Mouse (Mus musculus): ENCODE results near the gene Nme9. TPM values are rescaled to one million over a fixed set of nuclear protein-coding genes. Genes with fewer than 3 reads are reported as not detected.

The Nme9 gene
- total and polyA plus RNA-seq, 3 experiments = 1.7 TPM; not detected in 2

- Histone ChIP-seq H3K36me3 (ENCODE audit: control insufficient read depth, insufficient read depth, low read length) (no peaks in the 10 kb centered on the region), H3K9ac (ENCODE audit: low read depth, low read length) (no peak overlapping the region), H3K27ac (no peak overlapping the region), H3K4me3 (no peak overlapping the region), H3K4me1 (ENCODE audit: control insufficient read depth, insufficient read depth, low read length) (no peaks in the 10 kb centered on the region), H3K79me2 (replicated peaks; ENCODE audit: control insufficient read depth, insufficient read depth, low read length) (no peaks in the 10 kb centered on the region), H3K27me3 (ENCODE audit: control insufficient read depth, insufficient read depth, low read length) (no peaks in the 10 kb centered on the region)
- WGBS = 48% methylated on average over 11 of the region's 11 CpGs
- DNase-seq = no peak
- intact Hi-C loops (cut with DNase I) = no loop called here
- TF ChIP-seq CTCF (IDR thresholded peaks at IDR 0.05) (no peak), POLR2A (IDR thresholded peaks at IDR 0.05; ENCODE audit: insufficient read depth, low read depth, low read length) (no peak), EP300 (IDR thresholded peaks at IDR 0.05; ENCODE audit: insufficient read depth, low read depth, low read length) (no peak)
Observed at GRCm38 (mm10) chr9:99428601-99429331, 22.5 kb upstream of the Nme9 start.

GRCm38 (mm10) chr9:99429845-99430244, 21.4 kb upstream of the Nme9 start:
- TF ChIP-seq EP300 (IDR thresholded peaks at IDR 0.05; ENCODE audit: insufficient read depth, low read depth, low read length) = no peak
- TF ChIP-seq POLR2A (IDR thresholded peaks at IDR 0.05; ENCODE audit: insufficient read depth, low read depth, low read length) = no peak
- TF ChIP-seq CTCF (IDR thresholded peaks at IDR 0.05) = no peak
- Histone ChIP-seq H3K27ac (no peak overlapping the region), H3K9ac (ENCODE audit: low read depth, low read length) (no peak overlapping the region), H3K27me3 (ENCODE audit: control insufficient read depth, insufficient read depth, low read length) (no peaks in the 10 kb centered on the region), H3K79me2 (replicated peaks; ENCODE audit: control insufficient read depth, insufficient read depth, low read length) (no peaks in the 10 kb centered on the region), H3K4me1 (ENCODE audit: control insufficient read depth, insufficient read depth, low read length) (peaks cover 2% of the 10 kb centered on the region), H3K36me3 (ENCODE audit: control insufficient read depth, insufficient read depth, low read length) (no peaks in the 10 kb centered on the region), H3K4me3 (no peak overlapping the region)
- no peak for DNase-seq
- intact Hi-C loops (cut with DNase I) = loop anchor here (10.0 kb wide), 1 partner anchor 285 kb away; the partner anchor contains the start of gene Pik3cb
- WGBS = 86% methylated on average over 3 of the region's 3 CpGs

- WGBS = 76% methylated on average over 6 of the region's 6 CpGs
- no peak for DNase-seq
- intact Hi-C loops (cut with DNase I) = loop anchor here (10.0 kb wide), 1 partner anchor 286 kb away; the partner anchor contains the start of gene Pik3cb
Observed at GRCm38 (mm10) chr9:99430806-99431205, 20.5 kb upstream of the Nme9 start.

GRCm38 (mm10) chr9:99431346-99431745, 19.9 kb upstream of the Nme9 start:
- 89% methylated on average over 8 of the region's 8 CpGs for WGBS
- H3K27ac ChIP-seq = no peak overlapping the region
- H3K4me1 ChIP-seq (ENCODE audit: control insufficient read depth, insufficient read depth, low read length) = peaks cover 4% of the 10 kb centered on the region
- H3K9ac ChIP-seq (ENCODE audit: low read depth, low read length) = no peak overlapping the region
- H3K27me3 ChIP-seq (ENCODE audit: control insufficient read depth, insufficient read depth, low read length) = no peaks in the 10 kb centered on the region
- H3K79me2 ChIP-seq (replicated peaks; ENCODE audit: control insufficient read depth, insufficient read depth, low read length) = no peaks in the 10 kb centered on the region
- TF ChIP-seq POLR2A (IDR thresholded peaks at IDR 0.05; ENCODE audit: insufficient read depth, low read depth, low read length) (no peak), CTCF (IDR thresholded peaks at IDR 0.05) (no peak), EP300 (IDR thresholded peaks at IDR 0.05; ENCODE audit: insufficient read depth, low read depth, low read length) (no peak)
- no peak overlapping the region for H3K4me3 ChIP-seq
- DNase-seq = no peak
- H3K36me3 ChIP-seq (ENCODE audit: control insufficient read depth, insufficient read depth, low read length) = no peaks in the 10 kb centered on the region
- intact Hi-C loops (cut with DNase I) = loop anchor here (10.0 kb wide), 1 partner anchor 287 kb away; the partner anchor contains the start of gene Pik3cb

More at GRCm38 (mm10) chr9:99430806-99431205, 20.5 kb upstream of the Nme9 start:
- H3K27ac ChIP-seq = no peak overlapping the region
- peaks cover 4% of the 10 kb centered on the region for H3K4me1 ChIP-seq (ENCODE audit: control insufficient read depth, insufficient read depth, low read length)
- H3K79me2 ChIP-seq (replicated peaks; ENCODE audit: control insufficient read depth, insufficient read depth, low read length) = no peaks in the 10 kb centered on the region
- no peak for TF ChIP-seq POLR2A (IDR thresholded peaks at IDR 0.05; ENCODE audit: insufficient read depth, low read depth, low read length)
- TF ChIP-seq CTCF (IDR thresholded peaks at IDR 0.05) = no peak
- no peak for TF ChIP-seq EP300 (IDR thresholded peaks at IDR 0.05; ENCODE audit: insufficient read depth, low read depth, low read length)
- no peaks in the 10 kb centered on the region for H3K36me3 ChIP-seq (ENCODE audit: control insufficient read depth, insufficient read depth, low read length)
- H3K27me3 ChIP-seq (ENCODE audit: control insufficient read depth, insufficient read depth, low read length) = no peaks in the 10 kb centered on the region
- no peak overlapping the region for H3K9ac ChIP-seq (ENCODE audit: low read depth, low read length)
- no peak overlapping the region for H3K4me3 ChIP-seq

- no peaks in the 10 kb centered on the region for H3K79me2 ChIP-seq (replicated peaks; ENCODE audit: control insufficient read depth, insufficient read depth, low read length)
- no peak overlapping the region for H3K27ac ChIP-seq
- H3K9ac ChIP-seq (ENCODE audit: low read depth, low read length) = no peak overlapping the region
- WGBS = 82% methylated on average over 6 of the region's 6 CpGs
- intact Hi-C loops (cut with DNase I) = loop anchor here (10.0 kb wide), 1 partner anchor 287 kb away; the partner anchor contains the start of gene Pik3cb
- no peak overlapping the region for H3K4me3 ChIP-seq
- H3K27me3 ChIP-seq (ENCODE audit: control insufficient read depth, insufficient read depth, low read length) = no peaks in the 10 kb centered on the region
- no peak for TF ChIP-seq EP300 (IDR thresholded peaks at IDR 0.05; ENCODE audit: insufficient read depth, low read depth, low read length)
- TF ChIP-seq POLR2A (IDR thresholded peaks at IDR 0.05; ENCODE audit: insufficient read depth, low read depth, low read length) = no peak
- TF ChIP-seq CTCF (IDR thresholded peaks at IDR 0.05) = no peak
- no peak for DNase-seq
- peaks cover 4% of the 10 kb centered on the region for H3K4me1 ChIP-seq (ENCODE audit: control insufficient read depth, insufficient read depth, low read length)
- no peaks in the 10 kb centered on the region for H3K36me3 ChIP-seq (ENCODE audit: control insufficient read depth, insufficient read depth, low read length)
Observed at GRCm38 (mm10) chr9:99431963-99432362, 19.3 kb upstream of the Nme9 start.

- 87% methylated on average over 4 of the region's 4 CpGs for WGBS
- intact Hi-C loops (cut with DNase I) = loop anchor here (10.0 kb wide), 1 partner anchor 288 kb away; the partner anchor contains the start of gene Pik3cb
Observed at GRCm38 (mm10) chr9:99432478-99432877, 18.8 kb upstream of the Nme9 start.

More at GRCm38 (mm10) chr9:99432478-99432877, 18.8 kb upstream of the Nme9 start:
- Histone ChIP-seq H3K9ac (ENCODE audit: low read depth, low read length) (no peak overlapping the region), H3K27ac (no peak overlapping the region), H3K4me3 (no peak overlapping the region), H3K79me2 (replicated peaks; ENCODE audit: control insufficient read depth, insufficient read depth, low read length) (no peaks in the 10 kb centered on the region), H3K27me3 (ENCODE audit: control insufficient read depth, insufficient read depth, low read length) (no peaks in the 10 kb centered on the region), H3K4me1 (ENCODE audit: control insufficient read depth, insufficient read depth, low read length) (peaks cover 6% of the 10 kb centered on the region), H3K36me3 (ENCODE audit: control insufficient read depth, insufficient read depth, low read length) (no peaks in the 10 kb centered on the region)
- no peak for TF ChIP-seq EP300 (IDR thresholded peaks at IDR 0.05; ENCODE audit: insufficient read depth, low read depth, low read length)
- TF ChIP-seq POLR2A (IDR thresholded peaks at IDR 0.05; ENCODE audit: insufficient read depth, low read depth, low read length) = no peak
- TF ChIP-seq CTCF (IDR thresholded peaks at IDR 0.05) = no peak
- DNase-seq = no peak

All from heart, adult 2 months (tissue).